Mouse (Mus musculus): Measurements from ENCODE around the gene Plekho2. TPM values are rescaled to one million over a fixed set of nuclear protein-coding genes. Genes with fewer than 3 reads are reported as not detected.

Plekho2 gene
- polyA plus RNA-seq, 1 experiment from 2014 or later = 10.2 TPM

DNA sequence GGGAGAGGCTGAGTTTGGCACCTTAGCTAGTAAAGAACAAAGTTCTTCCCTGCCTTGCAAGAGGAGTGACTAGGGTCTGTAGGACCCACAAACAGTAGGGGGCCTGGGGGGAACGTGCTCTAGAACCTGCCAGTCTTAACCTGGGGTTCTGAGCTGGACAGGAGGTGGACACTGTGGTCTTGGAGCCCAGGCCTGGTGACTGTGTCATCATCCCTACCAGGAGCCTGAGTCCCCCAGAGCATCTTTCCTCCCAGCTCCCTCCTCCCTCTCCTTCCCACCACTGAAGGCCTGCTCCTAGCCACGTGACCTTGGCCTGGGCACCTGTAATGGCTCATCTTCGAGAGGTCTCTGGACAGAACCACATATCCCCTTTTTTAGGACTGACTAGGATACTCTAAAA is 45.7 kb downstream of the Plekho2 start:
- 96% methylated on average over 3 of the region's 3 CpGs for WGBS
- Histone ChIP-seq H3K27me3 (ENCODE audit: control insufficient read depth, insufficient read depth, low read length) (no peaks in the 10 kb centered on the region), H3K36me3 (ENCODE audit: control insufficient read depth, insufficient read depth, low read length) (no peaks in the 10 kb centered on the region), H3K9me3 (ENCODE audit: control insufficient read depth, low read length) (no peaks in the 10 kb centered on the region), H3K4me1 (replicated peaks; ENCODE audit: control insufficient read depth, insufficient read depth, low read length) (no peaks in the 10 kb centered on the region), H3K9ac (ENCODE audit: low read depth, low read length) (no peak overlapping the region), H3K27ac (ENCODE audit: low read depth, low read length) (no peak overlapping the region), H3K4me3 (ENCODE audit: low read depth, low read length) (no peak overlapping the region), H3K4me2 (replicated peaks; ENCODE audit: low read depth, low read length) (no peak overlapping the region)
- ATAC-seq (ENCODE audit: low FRiP score) = no peak
- DNase-seq (ENCODE audit: low spot score) = no peak

DNA sequence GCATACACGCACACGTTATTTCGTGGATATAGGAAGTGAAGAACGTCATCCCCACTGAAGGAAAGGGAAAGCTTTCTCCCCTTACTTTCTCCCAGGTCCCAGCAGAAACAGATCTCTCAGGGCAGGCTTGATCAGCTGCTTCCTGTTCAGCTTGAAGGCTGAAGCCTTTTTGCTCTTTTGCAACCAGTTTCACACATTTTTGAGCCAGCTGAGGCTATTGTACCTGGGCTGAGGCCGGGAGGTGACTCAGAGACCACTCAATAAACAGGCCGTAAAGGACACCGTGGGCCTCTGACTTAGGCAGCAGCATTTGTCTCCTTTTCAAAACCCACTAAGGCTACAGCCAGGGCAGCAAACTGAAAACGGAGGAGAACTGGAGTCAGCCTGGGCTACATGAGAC is 46.9 kb downstream of the Plekho2 start:
- WGBS = 87% methylated on average over 8 of the region's 8 CpGs
- no peak overlapping the region for H3K4me2 ChIP-seq (replicated peaks; ENCODE audit: low read depth, low read length)
- no peak for ATAC-seq (ENCODE audit: low FRiP score)

DNA sequence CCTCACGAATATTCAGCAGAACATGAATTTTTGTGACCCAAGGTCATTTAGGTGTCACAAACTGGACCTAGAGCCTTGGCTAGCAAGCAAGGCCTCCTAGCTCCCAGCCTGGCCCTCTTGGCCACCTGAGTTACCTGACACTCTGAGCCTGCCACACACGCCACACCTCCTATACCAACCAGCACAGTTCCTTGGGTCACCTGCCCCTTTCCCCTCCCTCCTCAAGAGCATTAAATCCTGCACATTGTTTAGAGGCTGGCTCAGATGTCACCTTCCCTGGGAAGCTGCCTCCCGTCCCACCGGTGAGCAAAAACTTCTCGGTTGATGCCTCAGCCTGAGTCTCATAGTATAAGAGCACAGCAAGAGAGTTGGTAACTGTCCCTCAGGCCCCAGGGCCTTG is 48.6 kb downstream of the Plekho2 start:
- no peak overlapping the region for H3K27ac ChIP-seq (ENCODE audit: low read depth, low read length)
- DNase-seq (ENCODE audit: low spot score) = no peak
- no peak overlapping the region for H3K9ac ChIP-seq (ENCODE audit: low read depth, low read length)
- H3K36me3 ChIP-seq (ENCODE audit: control insufficient read depth, insufficient read depth, low read length) = no peaks in the 10 kb centered on the region
- H3K9me3 ChIP-seq (ENCODE audit: control insufficient read depth, low read length) = no peaks in the 10 kb centered on the region
- H3K4me2 ChIP-seq (replicated peaks; ENCODE audit: low read depth, low read length) = no peak overlapping the region
- no peak overlapping the region for H3K4me3 ChIP-seq (ENCODE audit: low read depth, low read length)
- WGBS = 91% methylated on average over 5 of the region's 5 CpGs
- no peaks in the 10 kb centered on the region for H3K4me1 ChIP-seq (replicated peaks; ENCODE audit: control insufficient read depth, insufficient read depth, low read length)
- no peaks in the 10 kb centered on the region for H3K27me3 ChIP-seq (ENCODE audit: control insufficient read depth, insufficient read depth, low read length)
- ATAC-seq (ENCODE audit: low FRiP score) = no peak

More for the DNA sequence above, 46.9 kb downstream of the Plekho2 start:
- Histone ChIP-seq H3K9me3 (ENCODE audit: control insufficient read depth, low read length) (no peaks in the 10 kb centered on the region), H3K4me1 (replicated peaks; ENCODE audit: control insufficient read depth, insufficient read depth, low read length) (no peaks in the 10 kb centered on the region), H3K27ac (ENCODE audit: low read depth, low read length) (no peak overlapping the region), H3K36me3 (ENCODE audit: control insufficient read depth, insufficient read depth, low read length) (no peaks in the 10 kb centered on the region), H3K4me3 (ENCODE audit: low read depth, low read length) (no peak overlapping the region), H3K27me3 (ENCODE audit: control insufficient read depth, insufficient read depth, low read length) (no peaks in the 10 kb centered on the region), H3K9ac (ENCODE audit: low read depth, low read length) (no peak overlapping the region)
- no peak for DNase-seq (ENCODE audit: low spot score)

DNA sequence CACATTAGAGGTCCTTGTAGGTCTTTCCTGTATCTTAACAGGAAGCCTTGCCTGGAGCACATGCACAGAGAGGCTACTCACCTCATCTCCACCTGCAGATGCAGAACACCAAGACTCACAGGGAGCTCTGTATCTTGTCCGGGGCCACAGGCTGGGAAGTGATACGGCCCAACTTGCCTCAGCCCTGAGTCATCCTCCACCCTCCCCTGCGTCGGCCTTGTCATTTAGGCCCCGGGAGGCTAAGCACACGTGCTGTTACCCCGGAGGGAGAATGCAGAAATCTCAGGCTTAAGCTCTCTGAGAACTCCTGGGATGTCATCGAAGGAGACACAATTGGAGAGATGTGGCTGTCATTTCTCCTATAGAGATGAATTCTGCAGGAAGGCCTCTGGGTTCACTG is 50.2 kb downstream of the Plekho2 start:
- 71% methylated on average over 8 of the region's 8 CpGs for WGBS
- Histone ChIP-seq H3K4me1 (replicated peaks; ENCODE audit: control insufficient read depth, insufficient read depth, low read length) (no peaks in the 10 kb centered on the region), H3K9ac (ENCODE audit: low read depth, low read length) (no peak overlapping the region), H3K36me3 (ENCODE audit: control insufficient read depth, insufficient read depth, low read length) (no peaks in the 10 kb centered on the region), H3K4me3 (ENCODE audit: low read depth, low read length) (no peak overlapping the region), H3K9me3 (ENCODE audit: control insufficient read depth, low read length) (no peaks in the 10 kb centered on the region), H3K27ac (ENCODE audit: low read depth, low read length) (no peak overlapping the region), H3K4me2 (replicated peaks; ENCODE audit: low read depth, low read length) (no peak overlapping the region), H3K27me3 (ENCODE audit: control insufficient read depth, insufficient read depth, low read length) (no peaks in the 10 kb centered on the region)
- DNase-seq (ENCODE audit: low spot score) = no peak
- no peak for ATAC-seq (ENCODE audit: low FRiP score)

DNA sequence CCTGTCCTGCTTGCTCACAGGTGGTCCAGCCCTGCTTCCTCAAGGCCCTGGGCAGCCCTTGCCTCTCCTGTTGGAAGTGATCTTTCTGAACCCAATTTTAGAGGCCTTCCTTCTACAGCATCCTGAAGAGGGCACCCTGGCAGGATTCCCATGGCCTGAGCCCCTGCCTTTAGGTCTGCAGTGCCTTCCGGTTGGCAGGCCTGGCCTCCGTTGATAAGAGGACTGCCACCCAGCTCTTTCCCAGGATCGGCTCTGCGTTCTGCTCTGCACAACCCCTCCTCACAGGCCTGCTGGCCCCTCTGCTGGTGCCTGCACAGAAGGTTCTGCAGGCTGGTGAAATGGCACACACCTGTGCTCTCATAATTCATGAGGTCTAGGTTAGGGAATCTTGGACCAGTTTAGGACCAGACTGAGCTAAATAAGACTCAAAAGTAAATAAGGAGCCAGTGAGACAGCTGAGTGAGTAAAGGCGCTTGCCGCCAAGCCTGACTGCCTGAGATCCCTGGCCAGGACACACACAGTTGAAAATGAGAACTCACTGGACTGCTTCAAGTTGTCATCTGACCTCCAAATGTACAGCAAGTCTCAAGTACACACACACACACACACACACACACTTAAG is 51.3 kb downstream of the Plekho2 start:
- Histone ChIP-seq H3K4me3 (ENCODE audit: low read depth, low read length) (no peak overlapping the region), H3K9ac (ENCODE audit: low read depth, low read length) (no peak overlapping the region), H3K36me3 (ENCODE audit: control insufficient read depth, insufficient read depth, low read length) (no peaks in the 10 kb centered on the region), H3K9me3 (ENCODE audit: control insufficient read depth, low read length) (no peaks in the 10 kb centered on the region), H3K4me2 (replicated peaks; ENCODE audit: low read depth, low read length) (no peak overlapping the region), H3K27ac (ENCODE audit: low read depth, low read length) (no peak overlapping the region), H3K4me1 (replicated peaks; ENCODE audit: control insufficient read depth, insufficient read depth, low read length) (no peaks in the 10 kb centered on the region), H3K27me3 (ENCODE audit: control insufficient read depth, insufficient read depth, low read length) (no peaks in the 10 kb centered on the region)
- no peak for DNase-seq (ENCODE audit: low spot score)
- WGBS = 79% methylated on average over 6 of the region's 6 CpGs
- no peak for ATAC-seq (ENCODE audit: low FRiP score)

DNA sequence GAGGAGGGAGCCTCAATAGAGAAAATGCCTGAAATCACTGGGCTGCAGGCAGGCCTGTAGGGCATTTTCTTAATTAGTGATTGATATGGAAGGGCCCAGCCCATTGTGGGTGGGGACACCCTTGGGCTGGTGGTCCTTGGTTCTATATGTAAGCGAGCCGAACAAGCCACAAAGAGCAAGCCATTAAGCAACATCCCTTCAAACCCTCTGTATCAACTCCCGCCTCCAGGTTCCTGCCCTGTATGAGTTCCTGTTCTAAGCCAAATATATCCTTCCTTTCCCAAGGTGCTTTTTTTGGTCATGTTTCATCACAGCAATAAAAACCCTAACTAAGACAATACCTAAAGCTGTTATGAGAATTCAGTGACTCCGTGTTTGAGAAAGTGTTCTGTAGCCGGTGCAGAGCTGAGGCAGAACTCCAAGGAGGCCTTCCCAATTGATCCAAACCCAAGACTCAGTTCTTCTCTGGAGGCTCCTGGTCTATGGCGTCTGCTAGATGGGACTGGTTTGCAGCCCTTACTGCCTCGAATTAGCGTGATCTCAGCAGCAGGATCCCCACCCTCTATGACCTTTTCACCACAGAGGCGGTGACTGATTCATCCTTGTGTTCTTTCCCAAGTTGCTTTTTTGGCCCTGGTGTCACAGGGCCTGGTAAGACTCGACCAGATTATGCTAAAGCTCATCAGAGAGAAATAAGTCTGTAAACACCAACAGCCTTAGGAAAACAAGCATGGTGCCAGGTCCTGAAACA is 54.2 kb downstream of the Plekho2 start:
- ATAC-seq (ENCODE audit: low FRiP score) = no peak

DNA sequence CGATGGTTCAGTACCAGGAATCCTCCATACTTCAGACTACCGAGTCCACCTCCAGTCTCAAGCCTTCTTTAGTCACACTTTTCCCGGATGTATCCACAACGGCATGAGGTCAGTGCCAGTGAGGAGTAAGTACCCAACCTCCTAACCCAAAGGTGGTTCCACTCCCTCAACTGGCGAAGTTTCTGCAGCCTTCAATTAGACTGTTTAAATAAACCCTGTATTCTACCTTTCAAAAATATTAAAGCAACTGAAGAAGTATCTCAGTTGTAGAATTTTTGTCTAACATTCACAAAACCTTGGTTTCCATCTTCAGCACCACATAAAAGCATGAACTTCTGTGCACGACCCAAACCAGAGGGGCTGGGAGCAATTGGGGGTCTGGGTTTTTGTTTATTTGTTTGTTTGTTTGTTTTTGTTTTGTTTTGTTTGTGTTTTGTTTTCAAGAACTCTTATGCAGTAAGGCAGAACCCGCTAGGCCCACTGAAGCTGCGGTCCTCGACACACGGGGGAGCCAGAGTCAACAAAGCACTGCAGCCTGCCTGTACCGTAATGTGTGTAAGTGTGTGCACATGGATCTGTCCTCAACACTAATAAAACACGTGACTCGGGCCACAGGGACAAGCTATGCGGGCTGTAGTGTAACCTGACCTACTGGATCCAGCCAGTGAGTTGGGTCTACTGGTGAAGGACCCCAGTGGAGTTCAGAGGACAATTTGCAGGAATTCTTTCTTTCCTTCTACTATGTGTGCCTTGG is 56.1 kb downstream of the Plekho2 start:
- Histone ChIP-seq H3K36me3 (ENCODE audit: control insufficient read depth, insufficient read depth, low read length) (no peaks in the 10 kb centered on the region), H3K9ac (ENCODE audit: low read depth, low read length) (no peak overlapping the region), H3K27me3 (ENCODE audit: control insufficient read depth, insufficient read depth, low read length) (no peaks in the 10 kb centered on the region), H3K4me2 (replicated peaks; ENCODE audit: low read depth, low read length) (no peak overlapping the region), H3K9me3 (ENCODE audit: control insufficient read depth, low read length) (no peaks in the 10 kb centered on the region), H3K4me1 (replicated peaks; ENCODE audit: control insufficient read depth, insufficient read depth, low read length) (no peaks in the 10 kb centered on the region), H3K4me3 (ENCODE audit: low read depth, low read length) (no peak overlapping the region), H3K27ac (ENCODE audit: low read depth, low read length) (no peak overlapping the region)
- WGBS = 24% methylated on average over 14 of the region's 14 CpGs
- DNase-seq (ENCODE audit: low spot score) = peak; percentile 82
- peak; percentile 78 for ATAC-seq (ENCODE audit: low FRiP score)

More for the DNA sequence above, 54.2 kb downstream of the Plekho2 start:
- no peak for DNase-seq (ENCODE audit: low spot score)
- H3K27me3 ChIP-seq (ENCODE audit: control insufficient read depth, insufficient read depth, low read length) = no peaks in the 10 kb centered on the region
- WGBS = 76% methylated on average over 10 of the region's 10 CpGs
- no peaks in the 10 kb centered on the region for H3K4me1 ChIP-seq (replicated peaks; ENCODE audit: control insufficient read depth, insufficient read depth, low read length)
- no peak overlapping the region for H3K4me2 ChIP-seq (replicated peaks; ENCODE audit: low read depth, low read length)
- no peaks in the 10 kb centered on the region for H3K36me3 ChIP-seq (ENCODE audit: control insufficient read depth, insufficient read depth, low read length)
- no peak overlapping the region for H3K4me3 ChIP-seq (ENCODE audit: low read depth, low read length)
- H3K9me3 ChIP-seq (ENCODE audit: control insufficient read depth, low read length) = no peaks in the 10 kb centered on the region
- no peak overlapping the region for H3K27ac ChIP-seq (ENCODE audit: low read depth, low read length)
- H3K9ac ChIP-seq (ENCODE audit: low read depth, low read length) = no peak overlapping the region

DNA sequence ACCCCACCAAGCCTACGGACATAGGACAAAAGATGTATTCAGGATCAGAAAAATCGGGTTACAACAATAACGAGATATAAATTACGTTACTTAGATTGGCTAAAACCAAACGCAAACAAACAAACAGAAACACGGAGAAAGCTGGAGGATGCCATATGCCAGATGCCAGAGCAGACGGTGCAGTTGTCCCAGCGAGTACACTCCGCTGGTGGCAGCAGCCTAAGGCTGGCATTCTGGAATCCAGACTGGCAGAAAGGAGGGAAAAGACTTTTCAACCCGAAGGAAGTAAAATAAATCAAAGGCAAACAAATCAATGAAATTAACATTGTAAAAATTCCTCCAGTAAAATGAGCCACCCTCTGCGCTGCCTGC is 59.3 kb downstream of the Plekho2 start:
- Histone ChIP-seq H3K27ac (ENCODE audit: low read depth, low read length) (no peak overlapping the region), H3K9ac (ENCODE audit: low read depth, low read length) (no peak overlapping the region), H3K4me2 (replicated peaks; ENCODE audit: low read depth, low read length) (peak overlapping the region; percentile 53), H3K4me3 (ENCODE audit: low read depth, low read length) (peak overlapping the region; percentile 19), H3K9me3 (ENCODE audit: control insufficient read depth, low read length) (no peaks in the 10 kb centered on the region), H3K36me3 (ENCODE audit: control insufficient read depth, insufficient read depth, low read length) (no peaks in the 10 kb centered on the region), H3K4me1 (replicated peaks; ENCODE audit: control insufficient read depth, insufficient read depth, low read length) (no peaks in the 10 kb centered on the region), H3K27me3 (ENCODE audit: control insufficient read depth, insufficient read depth, low read length) (no peaks in the 10 kb centered on the region)
- DNase-seq (ENCODE audit: low spot score) (no peak), ATAC-seq (ENCODE audit: low FRiP score) (no peak)
- 17% methylated on average over 11 of the region's 11 CpGs for WGBS
